Comparison of ENCODE assay signal across 13 mouse cellular contexts in genomic region chr7:139133446-139133845, GRCm38 (mm10). TPM values are rescaled to one million over a fixed set of nuclear protein-coding genes. Genes with fewer than 3 reads are reported as not detected.
DNase-seq lines count a peak whose midpoint lies in the region; ATAC-seq and TF ChIP-seq lines count a peak whose summit lies in the region.
"Had no signal": no experiment of that assay in that cellular context is flagged by ENCODE, and none has a peak within 500 bp of the region (broad histone marks: within the 10 kb centered on the region; RNA-seq: fewer than 3 reads in every experiment).

No protein-coding gene starts in this region.

- no peaks in the 10 kb centered on the region for H3K36me3 ChIP-seq in kidney, adult 2 months (ENCODE audit: control insufficient read depth, insufficient read depth, low read length)
- no peaks in the 10 kb centered on the region for H3K36me3 ChIP-seq in kidney, embryonic 16.5 days (ENCODE audit: insufficient read depth, low read length)
- H3K36me3 ChIP-seq: G1E; heart, embryonic 15.5 days; limb, embryonic 13.5 days; neural tube, embryonic 12.5 days had no signal

- H3K27me3 ChIP-seq in kidney, adult 2 months (replicated peaks; ENCODE audit: control insufficient read depth, insufficient read depth, low read length), result no peaks in the 10 kb centered on the region
- H3K27me3 ChIP-seq in kidney, embryonic 16.5 days (ENCODE audit: insufficient read depth, low read length), result no peaks in the 10 kb centered on the region
- H3K27me3 ChIP-seq: limb, embryonic 13.5 days had no signal

- no peaks in the 10 kb centered on the region for H3K4me1 ChIP-seq in kidney, adult 2 months (ENCODE audit: control insufficient read depth, insufficient read depth, low read length)
- H3K4me1 ChIP-seq in kidney, embryonic 16.5 days (ENCODE audit: insufficient read depth, low read length), result 0 out of 2 replicates have a peak, but pooled peaks cover 6% of the 10 kb centered on the region

- H3K4me2 ChIP-seq in kidney, embryonic 16.5 days (replicated peaks; ENCODE audit: low read depth, low read length), result no peak overlapping the region
- H3K4me2 ChIP-seq: heart, embryonic 15.5 days; limb, embryonic 13.5 days; neural tube, embryonic 12.5 days had no signal

- no peaks in the 10 kb centered on the region for H3K9me3 ChIP-seq in kidney, embryonic 16.5 days (ENCODE audit: low read length)
- H3K9me3 ChIP-seq: heart, embryonic 15.5 days; limb, embryonic 13.5 days; neural tube, embryonic 12.5 days had no signal

- no peak overlapping the region for H3K27ac ChIP-seq in kidney, adult 2 months (ENCODE audit: insufficient read depth, low read depth, low read length)
- no peak overlapping the region for H3K27ac ChIP-seq in kidney, embryonic 16.5 days (ENCODE audit: low read length)
- H3K27ac ChIP-seq: heart, embryonic 15.5 days; kidney, postnatal 0 days; limb, embryonic 13.5 days; neural tube, embryonic 12.5 days had no signal

- no peak overlapping the region for H3K4me3 ChIP-seq in kidney, adult 2 months (ENCODE audit: insufficient read depth, low read depth, low read length)
- H3K4me3 ChIP-seq in kidney, embryonic 16.5 days (ENCODE audit: low read length), result no peak overlapping the region
- H3K4me3 ChIP-seq: heart, embryonic 15.5 days; limb, embryonic 13.5 days; neural tube, embryonic 12.5 days had no signal

- 56% methylated on average over 3 of the region's 3 CpGs for WGBS in kidney, adult 2 months
- WGBS in kidney, embryonic 16.5 days, result 82% methylated on average over 3 of the region's 3 CpGs

- ATAC-seq in kidney, embryonic 16.5 days (ENCODE audit: low FRiP score, low TSS enrichment), result no peak
- ATAC-seq in megakaryocyte, adult 5-6 weeks (ENCODE audit: poor library complexity, severe bottlenecking), result no peak

- H3K9ac ChIP-seq in kidney, embryonic 16.5 days (replicated peaks; ENCODE audit: low read length), result no peak overlapping the region
- H3K9ac ChIP-seq: heart, embryonic 15.5 days; limb, embryonic 13.5 days; neural tube, embryonic 12.5 days had no signal

- TF ChIP-seq CTCF in kidney, adult 2 months (conservative IDR thresholded peaks at IDR 0.05; ENCODE audit: insufficient read depth, insufficient read length, low read depth, low read length), result no peak

- TF ChIP-seq POLR2A in kidney, adult 2 months (IDR thresholded peaks at IDR 0.05; ENCODE audit: low read depth, low read length), result no peak

- DNase-seq in kidney, adult 2 months, result peak; percentile 24
- DNase-seq in MN1 (ENCODE audit: low spot score), result peak; percentile 73
- peak; percentile 43 for DNase-seq in Muller cell, postnatal 12 days (ENCODE audit: inconsistent ontology term)
- peak; percentile 67 for DNase-seq in cerebellum, adult 9-11 months
- DNase-seq in urinary bladder, postnatal 25 days (ENCODE audit: low spot score), result no peak

RNA-seq across cellular contexts. Expression of gene Dpysl4, which starts 47.6 kb away (rescaled TPM):
- polyA plus RNA-seq in kidney, adult 2 months (2012; rRNA removed), result 0.23 and 0.25 TPM in 2 replicates
- 15.0 and 15.5 TPM in 2 replicates for polyA plus RNA-seq in kidney, embryonic 16.5 days (2015; fragmentation: Nextera tagmentation; extraction: Ambion mirVana)
- not detected in 2 replicates for total RNA-seq in megakaryocyte, adult 5-6 weeks (2015)
- not detected in 2 replicates for total RNA-seq in megakaryocyte, adult 5-6 weeks (2017)
- total RNA-seq: megakaryocyte progenitor cell, adult 5-6 weeks had no signal
- polyA plus RNA-seq: G1E had no signal

Comparison
In these comparisons a context has a peak if more than half of its experiments do, and no peak if none do; other contexts are left out.
1. RNA of gene Dpysl4, which starts 47.6 kb away (polyA plus RNA-seq): 15.0 to 15.5 TPM in kidney, embryonic 16.5 days; 0.23 to 0.25 TPM in kidney, adult 2 months; every median in the first group is over 10 times any median in the second.